ENCODE assay signal across 10 mouse cellular contexts in the genomic region with DNA sequence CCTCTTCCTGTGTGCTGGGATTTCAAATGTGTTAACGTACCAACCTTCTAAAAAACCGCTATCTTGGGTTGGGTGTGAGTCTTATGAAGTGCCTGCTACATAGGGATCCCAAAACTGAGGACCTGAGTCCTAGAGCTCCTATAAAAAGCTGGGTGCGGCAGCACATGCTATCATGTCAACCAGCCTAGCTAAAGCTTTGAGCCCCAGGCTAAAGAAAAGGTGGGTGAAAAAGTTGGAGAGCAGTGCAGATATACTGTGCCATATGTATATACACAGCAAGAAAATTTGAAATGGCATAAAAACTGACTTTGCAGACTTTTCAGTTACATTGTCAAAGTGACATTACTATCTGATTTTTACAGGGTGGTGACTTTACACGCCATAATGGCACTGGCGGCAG. TPM values are rescaled to one million over a fixed set of nuclear protein-coding genes. Genes with fewer than 3 reads are reported as not detected.
DNase-seq lines count a peak whose midpoint lies in the region; ATAC-seq and TF ChIP-seq lines count a peak whose summit lies in the region.
"Had no signal": no experiment of that assay in that cellular context is flagged by ENCODE, and none has a peak within 500 bp of the region (broad histone marks: within the 10 kb centered on the region; RNA-seq: fewer than 3 reads in every experiment).

No protein-coding gene starts in this region.

- peak overlapping the region; percentile 97 for H3K4me2 ChIP-seq in heart, embryonic 13.5 days
- H3K4me2 ChIP-seq in midbrain, embryonic 13.5 days (replicated peaks), result peak overlapping the region; percentile 12
- no peak overlapping the region for H3K4me2 ChIP-seq in midbrain, postnatal 0 days (ENCODE audit: low read depth, low read length, poor library complexity, severe bottlenecking)
- H3K4me2 ChIP-seq in hindbrain, embryonic 13.5 days, result 0 out of 2 replicates have a peak overlapping the region, but pooled peaks have one; percentile 15
- H3K4me2 ChIP-seq in stomach, embryonic 15.5 days, result no peak overlapping the region

- intact Hi-C loops in heart, adult 2 months (cut with DNase I), result no loop called here
- intact Hi-C loops in left cerebral cortex, postnatal 4 days (cut with DNase I), result no loop called here

- H3K4me3 ChIP-seq in heart, embryonic 13.5 days, result peak overlapping the region; percentile 96; the same call in 1 of the 2 replicates
- H3K4me3 ChIP-seq in heart, adult 2 months, result no peak overlapping the region
- no peak overlapping the region for H3K4me3 ChIP-seq in midbrain, embryonic 13.5 days (replicated peaks)
- H3K4me3 ChIP-seq in midbrain, postnatal 0 days (ENCODE audit: low read depth, low read length), result no peak overlapping the region
- H3K4me3 ChIP-seq in hindbrain, embryonic 13.5 days, result no peak overlapping the region; the same call in 1 of the 2 replicates
- H3K4me3 ChIP-seq in stomach, embryonic 15.5 days (replicated peaks), result 0 out of 2 replicates have a peak overlapping the region, but pooled peaks have one; percentile 7

- H3K36me3 ChIP-seq in heart, embryonic 13.5 days, result peaks cover 66% of the 10 kb centered on the region
- H3K36me3 ChIP-seq in heart, adult 2 months (ENCODE audit: control insufficient read depth, insufficient read depth, low read length), result peaks cover 32% of the 10 kb centered on the region
- H3K36me3 ChIP-seq in midbrain, embryonic 13.5 days, result peaks cover 47% of the 10 kb centered on the region
- H3K36me3 ChIP-seq in midbrain, postnatal 0 days (ENCODE audit: insufficient read depth, low read length), result peaks cover 19% of the 10 kb centered on the region
- peaks cover 41% of the 10 kb centered on the region for H3K36me3 ChIP-seq in hindbrain, embryonic 13.5 days
- H3K36me3 ChIP-seq in stomach, embryonic 15.5 days, result peaks cover 22% of the 10 kb centered on the region

- H3K9me3 ChIP-seq in heart, embryonic 13.5 days, result no peaks in the 10 kb centered on the region
- H3K9me3 ChIP-seq in midbrain, embryonic 13.5 days, result no peaks in the 10 kb centered on the region
- H3K9me3 ChIP-seq in midbrain, postnatal 0 days (ENCODE audit: low read length), result no peaks in the 10 kb centered on the region
- no peaks in the 10 kb centered on the region for H3K9me3 ChIP-seq in hindbrain, embryonic 13.5 days
- H3K9me3 ChIP-seq in stomach, embryonic 15.5 days, result no peaks in the 10 kb centered on the region

- H3K4me1 ChIP-seq in heart, embryonic 13.5 days, result peaks cover 29% of the 10 kb centered on the region
- peaks cover 5% of the 10 kb centered on the region for H3K4me1 ChIP-seq in heart, adult 2 months (ENCODE audit: control insufficient read depth, insufficient read depth, low read length)
- H3K4me1 ChIP-seq in midbrain, embryonic 13.5 days (replicated peaks), result peaks cover 32% of the 10 kb centered on the region
- H3K4me1 ChIP-seq in midbrain, postnatal 0 days (ENCODE audit: insufficient read depth, low read length), result peaks cover 13% of the 10 kb centered on the region
- peaks cover 24% of the 10 kb centered on the region for H3K4me1 ChIP-seq in hindbrain, embryonic 13.5 days (replicated peaks)
- peaks cover 13% of the 10 kb centered on the region; the same call in 1 of the 2 replicates for H3K4me1 ChIP-seq in stomach, embryonic 15.5 days

- WGBS in heart, embryonic 13.5 days, result 72% methylated on average over 5 of the region's 5 CpGs
- 71% methylated on average over 5 of the region's 5 CpGs for WGBS in heart, adult 2 months
- WGBS in midbrain, embryonic 13.5 days, result 89% methylated on average over 5 of the region's 5 CpGs
- 85% methylated on average over 5 of the region's 5 CpGs for WGBS in midbrain, postnatal 0 days
- WGBS in hindbrain, embryonic 13.5 days, result 89% methylated on average over 5 of the region's 5 CpGs
- 84% methylated on average over 5 of the region's 5 CpGs for WGBS in stomach, embryonic 15.5 days

- peak overlapping the region; percentile 58; the same call in 1 of the 2 replicates for H3K9ac ChIP-seq in heart, embryonic 13.5 days
- no peak overlapping the region for H3K9ac ChIP-seq in heart, adult 2 months (ENCODE audit: low read depth, low read length)
- H3K9ac ChIP-seq in midbrain, embryonic 13.5 days (replicated peaks), result no peak overlapping the region
- H3K9ac ChIP-seq in midbrain, postnatal 0 days (replicated peaks; ENCODE audit: low read length, poor library complexity, severe bottlenecking), result no peak overlapping the region
- H3K9ac ChIP-seq in hindbrain, embryonic 13.5 days, result no peak overlapping the region
- H3K9ac ChIP-seq in stomach, embryonic 15.5 days, result no peak overlapping the region

- DNase-seq in heart, adult 2 months, result no peak
- DNase-seq in midbrain, postnatal 0 days (ENCODE audit: low spot score), result no peak
- no peak for DNase-seq in left cerebral cortex, postnatal 4 days
- no peak for DNase-seq in cerebellum, adult 9-11 months
- DNase-seq: heart, postnatal 4 days; lung, adult 2 months had no signal

- no peak for TF ChIP-seq CTCF in heart, adult 2 months (IDR thresholded peaks at IDR 0.05)
- no peak for TF ChIP-seq CTCF in midbrain, postnatal 0 days (IDR thresholded peaks at IDR 0.05)

- TF ChIP-seq EP300 in heart, adult 2 months (IDR thresholded peaks at IDR 0.05; ENCODE audit: insufficient read depth, low read depth, low read length), result no peak

- TF ChIP-seq POLR2A in heart, adult 2 months (IDR thresholded peaks at IDR 0.05; ENCODE audit: insufficient read depth, low read depth, low read length), result no peak

- no peaks in the 10 kb centered on the region for H3K27me3 ChIP-seq in heart, embryonic 13.5 days (replicated peaks)
- H3K27me3 ChIP-seq in heart, adult 2 months (ENCODE audit: control insufficient read depth, insufficient read depth, low read length), result no peaks in the 10 kb centered on the region
- no peaks in the 10 kb centered on the region for H3K27me3 ChIP-seq in midbrain, embryonic 13.5 days
- no peaks in the 10 kb centered on the region for H3K27me3 ChIP-seq in midbrain, postnatal 0 days (ENCODE audit: insufficient read depth, low read length)
- no peaks in the 10 kb centered on the region for H3K27me3 ChIP-seq in hindbrain, embryonic 13.5 days
- H3K27me3 ChIP-seq in stomach, embryonic 15.5 days (replicated peaks), result no peaks in the 10 kb centered on the region

- H3K27ac ChIP-seq in heart, embryonic 13.5 days (replicated peaks), result no peak overlapping the region
- no peak overlapping the region for H3K27ac ChIP-seq in heart, adult 2 months
- H3K27ac ChIP-seq in midbrain, embryonic 13.5 days, result no peak overlapping the region
- no peak overlapping the region for H3K27ac ChIP-seq in midbrain, postnatal 0 days (ENCODE audit: low read depth, low read length)
- H3K27ac ChIP-seq in hindbrain, embryonic 13.5 days, result no peak overlapping the region
- H3K27ac ChIP-seq in stomach, embryonic 15.5 days, result no peak overlapping the region

- no peaks in the 10 kb centered on the region for H3K79me2 ChIP-seq in heart, adult 2 months (replicated peaks; ENCODE audit: control insufficient read depth, insufficient read depth, low read length)

- no peak for ATAC-seq in heart, embryonic 13.5 days (ENCODE audit: extremely low read depth, insufficient number of reproducible peaks, low FRiP score, low TSS enrichment)
- ATAC-seq in midbrain, embryonic 13.5 days, result no peak
- ATAC-seq in midbrain, postnatal 0 days (ENCODE audit: low FRiP score), result no peak
- ATAC-seq in hindbrain, embryonic 13.5 days (ENCODE audit: low FRiP score), result no peak
- ATAC-seq in stomach, embryonic 15.5 days (ENCODE audit: insufficient read depth, low FRiP score, low read depth), result no peak

RNA-seq across cellular contexts. Expression of a gene that starts 3.5 kb away (rescaled TPM):
- polyA plus RNA-seq in heart, embryonic 13.5 days (2015; fragmentation: Nextera tagmentation; extraction: Ambion mirVana), result 4,195 and 4,594 TPM in 2 replicates
- 100 to 1,000 TPM; 304 to 328 TPM for total RNA-seq in heart, adult 2 months (2021)
- 298 and 449 TPM in 2 replicates for polyA plus RNA-seq in heart, adult 2 months (2012; rRNA removed)
- polyA plus RNA-seq in midbrain, embryonic 13.5 days (2015; fragmentation: Nextera tagmentation; extraction: Ambion mirVana), result 3,782 and 3,914 TPM in 2 replicates
- total RNA-seq in midbrain, postnatal 0 days (2014; rRNA removed), result 2,296 and 2,489 TPM in 2 replicates
- polyA plus RNA-seq in midbrain, postnatal 0 days (2015; fragmentation: Nextera tagmentation; extraction: Ambion mirVana), result 5,099 and 5,106 TPM in 2 replicates
- 3,979 and 4,017 TPM in 2 replicates for polyA plus RNA-seq in hindbrain, embryonic 13.5 days (2015; fragmentation: Nextera tagmentation; extraction: Ambion mirVana)
- 5,074 and 5,744 TPM in 2 replicates for polyA plus RNA-seq in stomach, embryonic 15.5 days (2015; fragmentation: Nextera tagmentation; extraction: Ambion mirVana)
- 1,000 to 10,000 TPM; 2,159 to 2,195 TPM for total RNA-seq in left cerebral cortex, postnatal 4 days (2021)

RNA-seq across cellular contexts. Expression of a gene that starts 25.5 kb away (rescaled TPM):
- 309 and 340 TPM in 2 replicates for polyA plus RNA-seq in heart, embryonic 13.5 days (2015; fragmentation: Nextera tagmentation; extraction: Ambion mirVana)
- total RNA-seq in heart, adult 2 months (2021), result 10 to 100 TPM; 75.8 to 80.8 TPM
- polyA plus RNA-seq in heart, adult 2 months (2012; rRNA removed), result 46.3 and 59.2 TPM in 2 replicates
- 605 and 617 TPM in 2 replicates for polyA plus RNA-seq in midbrain, embryonic 13.5 days (2015; fragmentation: Nextera tagmentation; extraction: Ambion mirVana)
- total RNA-seq in midbrain, postnatal 0 days (2014; rRNA removed), result 46.2 and 57.2 TPM in 2 replicates
- 133 and 142 TPM in 2 replicates for polyA plus RNA-seq in midbrain, postnatal 0 days (2015; fragmentation: Nextera tagmentation; extraction: Ambion mirVana)
- polyA plus RNA-seq in hindbrain, embryonic 13.5 days (2015; fragmentation: Nextera tagmentation; extraction: Ambion mirVana), result 381 and 387 TPM in 2 replicates
- polyA plus RNA-seq in stomach, embryonic 15.5 days (2015; fragmentation: Nextera tagmentation; extraction: Ambion mirVana), result 399 and 425 TPM in 2 replicates
- total RNA-seq in left cerebral cortex, postnatal 4 days (2021), result 10 to 100 TPM; 35.4 to 44.5 TPM

RNA-seq across cellular contexts. Expression of a gene that starts 29.9 kb away (rescaled TPM):
- 6.6 and 7.3 TPM in 2 replicates for polyA plus RNA-seq in heart, embryonic 13.5 days (2015; fragmentation: Nextera tagmentation; extraction: Ambion mirVana)
- 10 to 100 TPM; 36.6 to 39.3 TPM for total RNA-seq in heart, adult 2 months (2021)
- polyA plus RNA-seq in heart, adult 2 months (2012; rRNA removed), result 26.2 and 35.7 TPM in 2 replicates
- 32.9 and 33.6 TPM in 2 replicates for polyA plus RNA-seq in midbrain, embryonic 13.5 days (2015; fragmentation: Nextera tagmentation; extraction: Ambion mirVana)
- 139 and 153 TPM in 2 replicates for total RNA-seq in midbrain, postnatal 0 days (2014; rRNA removed)
- 33.7 and 36.0 TPM in 2 replicates for polyA plus RNA-seq in midbrain, postnatal 0 days (2015; fragmentation: Nextera tagmentation; extraction: Ambion mirVana)
- 29.2 and 31.9 TPM in 2 replicates for polyA plus RNA-seq in hindbrain, embryonic 13.5 days (2015; fragmentation: Nextera tagmentation; extraction: Ambion mirVana)
- 10.7 and 11.1 TPM in 2 replicates for polyA plus RNA-seq in stomach, embryonic 15.5 days (2015; fragmentation: Nextera tagmentation; extraction: Ambion mirVana)
- 100 to 1,000 TPM; 233 to 249 TPM for total RNA-seq in left cerebral cortex, postnatal 4 days (2021)

RNA-seq across cellular contexts. Expression of a gene that starts 57.0 kb away (rescaled TPM):
- 23.5 and 25.5 TPM in 2 replicates for polyA plus RNA-seq in heart, embryonic 13.5 days (2015; fragmentation: Nextera tagmentation; extraction: Ambion mirVana)
- 10 to 100 TPM; 28.0 to 31.5 TPM for total RNA-seq in heart, adult 2 months (2021)
- polyA plus RNA-seq in heart, adult 2 months (2012; rRNA removed), result 5.0 and 9.3 TPM in 2 replicates
- polyA plus RNA-seq in midbrain, embryonic 13.5 days (2015; fragmentation: Nextera tagmentation; extraction: Ambion mirVana), result 12.7 and 13.9 TPM in 2 replicates
- 38.0 and 45.1 TPM in 2 replicates for total RNA-seq in midbrain, postnatal 0 days (2014; rRNA removed)
- 12.2 and 14.2 TPM in 2 replicates for polyA plus RNA-seq in midbrain, postnatal 0 days (2015; fragmentation: Nextera tagmentation; extraction: Ambion mirVana)
- 12.6 and 13.0 TPM in 2 replicates for polyA plus RNA-seq in hindbrain, embryonic 13.5 days (2015; fragmentation: Nextera tagmentation; extraction: Ambion mirVana)
- 28.5 and 28.7 TPM in 2 replicates for polyA plus RNA-seq in stomach, embryonic 15.5 days (2015; fragmentation: Nextera tagmentation; extraction: Ambion mirVana)
- total RNA-seq in left cerebral cortex, postnatal 4 days (2021), result 10 to 100 TPM; 88.1 to 89.5 TPM

Comparison
In these comparisons a context has a peak if more than half of its experiments do, and no peak if none do; other contexts are left out.
1. H3K4me2 ChIP-seq: peak in heart, embryonic 13.5 days (single experiment), midbrain, embryonic 13.5 days (single experiment) and hindbrain, embryonic 13.5 days (single experiment); none in midbrain, postnatal 0 days (single experiment) and stomach, embryonic 15.5 days (single experiment).
2. H3K4me3 ChIP-seq: peak in heart, embryonic 13.5 days (single experiment) and stomach, embryonic 15.5 days (single experiment); none in heart, adult 2 months (single experiment), midbrain, embryonic 13.5 days (single experiment), midbrain, postnatal 0 days (single experiment) and hindbrain, embryonic 13.5 days (single experiment).